Mouse (Mus musculus) cerebellum, adult 8-10 months (tissue): Measurements from ENCODE around the gene Erg.
A peak's percentile ranks its signal among the peaks of the same experiment; 100 is the strongest.

ENCODE experiments used
- DNase-seq: peaks from one replicate; pipeline ENCODE4 v3.0.0; 2022

Gene Erg

DNA sequence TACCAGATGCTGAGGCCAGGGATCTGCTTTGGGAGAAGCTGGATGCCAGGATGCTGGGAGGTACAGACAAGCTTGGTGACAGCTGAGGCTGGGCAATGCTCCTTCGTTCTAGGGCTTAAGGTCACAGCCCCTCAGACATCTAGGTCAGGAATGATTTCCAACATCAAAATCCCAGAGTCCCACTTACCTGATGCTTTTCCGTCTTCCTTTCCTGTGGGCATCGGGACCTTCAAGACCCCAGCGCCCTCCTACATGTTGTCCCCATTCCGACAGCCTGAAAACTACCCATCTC is at the start of gene Erg:
Erg (minus strand) TSS at position 283 of the 292 bp plus-strand sequence.
- no peak for DNase-seq

DNA sequence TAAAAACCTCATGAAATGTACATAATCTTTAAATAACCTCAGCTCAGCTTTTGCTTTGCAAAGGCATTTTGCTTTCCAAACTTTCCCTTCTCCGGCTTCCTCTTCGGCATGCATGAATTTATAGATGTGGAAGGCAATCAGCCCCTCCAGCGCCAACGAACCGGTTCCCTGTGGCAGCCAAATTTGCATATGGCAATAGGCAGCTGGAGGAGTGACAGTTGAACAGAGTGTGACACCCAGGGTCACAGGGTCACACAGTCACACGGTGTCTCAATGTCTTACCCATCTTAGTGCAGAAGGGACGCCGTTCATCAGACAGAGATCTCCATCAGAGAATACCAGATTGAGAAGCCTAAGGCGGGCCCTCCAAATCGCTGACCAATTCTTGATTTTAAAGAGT is 45.4 kb upstream of the Erg start:
- no peak for DNase-seq

DNA sequence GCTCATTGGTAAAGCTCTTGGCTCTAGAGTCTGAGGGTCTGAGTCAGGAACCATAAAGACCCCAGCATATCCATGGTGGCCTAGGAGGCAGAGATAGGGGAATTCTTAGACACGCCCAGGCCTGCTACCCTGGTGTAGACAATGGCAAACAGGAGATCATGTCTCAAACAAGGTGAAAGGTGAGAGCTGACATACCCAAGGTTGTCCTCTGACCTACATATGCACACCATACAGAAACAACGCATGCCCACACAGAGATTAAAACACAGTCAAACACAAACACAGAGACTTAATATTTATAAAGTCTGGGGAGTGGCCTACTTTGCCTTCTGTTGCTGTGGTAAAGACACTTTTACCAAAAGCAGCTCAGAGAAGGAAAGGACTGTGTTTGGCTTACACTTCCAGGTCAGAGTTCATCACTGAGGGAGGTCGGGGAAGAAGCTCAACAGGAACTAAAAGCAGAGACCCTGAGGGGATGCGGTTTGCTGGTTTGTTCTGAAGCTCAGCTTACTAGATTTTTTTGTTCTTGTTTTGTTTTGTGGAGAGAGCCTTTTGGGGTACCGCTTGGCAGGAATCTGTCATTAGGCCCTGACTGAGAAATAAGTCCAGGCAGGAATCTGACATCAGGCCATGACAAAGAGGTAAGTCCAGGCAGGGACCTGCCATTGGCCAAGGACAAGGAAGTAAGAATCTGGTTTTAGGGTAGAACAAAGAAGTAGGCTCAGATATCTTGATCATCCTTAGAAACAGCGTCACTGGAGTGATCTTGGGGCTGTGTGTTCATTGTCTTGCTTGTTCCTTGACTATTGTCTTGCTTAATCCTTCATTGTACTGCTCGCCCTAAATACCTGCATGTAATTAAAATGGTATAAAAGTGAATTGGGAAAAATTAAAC is 37.7 kb upstream of the Erg start:
- DNase-seq = no peak

DNA sequence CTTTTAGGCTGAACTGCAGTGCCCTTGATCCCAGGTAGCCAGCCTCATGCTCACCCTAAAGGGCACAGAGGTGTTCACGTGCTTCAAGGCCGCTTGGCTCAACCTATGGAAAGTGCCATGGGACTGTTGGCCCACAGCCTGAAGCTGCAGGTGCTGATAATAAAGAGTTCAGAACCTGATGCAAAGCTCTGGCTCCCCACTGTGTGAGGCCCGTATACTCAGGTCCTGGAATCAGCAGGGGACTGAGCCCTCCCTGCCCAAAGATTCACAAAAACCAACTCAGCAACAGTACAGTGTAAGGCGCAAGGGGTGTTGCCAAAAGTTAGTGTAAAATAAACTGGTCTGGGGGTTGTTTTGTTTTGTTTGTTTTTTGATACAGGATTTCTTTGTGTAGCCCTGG is 36.7 kb upstream of the Erg start:
- no peak for DNase-seq

DNA sequence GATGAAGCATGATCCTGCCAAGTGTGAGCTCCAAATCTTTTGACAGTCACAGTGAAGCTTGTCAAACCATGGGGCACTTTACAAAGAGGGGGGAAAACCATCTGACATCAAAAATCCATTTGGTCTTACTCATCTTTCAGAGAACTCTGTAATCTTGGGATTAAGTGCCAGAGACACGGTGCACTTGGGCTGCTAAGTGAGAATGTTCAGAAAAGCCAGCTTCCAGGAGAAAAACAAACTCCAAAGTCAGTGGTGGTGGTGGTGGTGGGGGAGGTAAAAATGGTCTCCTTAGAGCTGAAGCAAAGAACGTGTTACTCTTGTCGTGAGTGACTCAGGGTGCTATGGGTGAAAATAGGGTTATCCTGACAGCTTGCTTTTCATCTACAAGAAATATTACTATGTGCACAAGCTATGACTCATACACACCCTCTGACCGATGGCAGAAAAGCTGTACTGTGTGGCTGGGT is 33.5 kb upstream of the Erg start:
- DNase-seq = no peak

DNA sequence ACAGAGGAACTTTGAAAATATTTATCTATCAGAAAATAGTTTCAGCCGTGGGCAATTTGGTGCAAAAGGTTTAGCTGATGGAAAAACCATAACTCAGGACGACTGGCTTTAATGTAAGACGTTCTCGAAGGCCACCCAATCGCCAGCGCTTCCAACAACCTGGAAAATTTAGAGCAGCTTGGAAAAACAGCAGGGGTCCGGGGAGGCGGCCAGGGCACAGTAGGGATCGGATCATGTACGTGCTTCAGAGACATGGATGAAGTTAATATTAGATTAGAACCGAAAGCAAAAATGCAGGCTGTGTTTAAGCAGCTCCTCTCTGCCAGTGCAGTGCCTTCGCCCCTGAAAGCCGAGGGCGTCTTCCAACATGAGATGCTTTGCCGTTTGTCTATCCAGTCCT is 31.8 kb upstream of the Erg start:
- DNase-seq = peak; percentile 80

DNA sequence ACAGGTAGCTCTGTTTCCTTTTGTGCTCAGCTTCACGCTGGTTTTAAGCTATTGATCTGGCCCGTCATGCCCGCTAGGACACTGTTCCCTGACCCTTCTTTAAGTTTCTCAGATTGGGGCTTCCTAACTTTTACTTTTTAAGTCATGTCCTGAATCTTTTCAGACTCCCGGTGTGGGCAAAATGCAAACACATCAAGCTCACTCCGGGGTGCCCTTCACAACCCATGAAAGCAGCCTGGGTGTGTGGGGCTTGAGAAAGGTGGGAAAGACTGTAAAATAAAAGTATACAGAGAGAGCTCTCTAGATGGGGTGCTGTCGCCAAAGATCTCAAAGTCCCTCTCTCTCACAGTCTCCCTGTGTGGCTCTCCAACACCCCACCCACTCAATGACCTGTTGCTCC is 31.3 kb upstream of the Erg start:
- no peak for DNase-seq

DNA sequence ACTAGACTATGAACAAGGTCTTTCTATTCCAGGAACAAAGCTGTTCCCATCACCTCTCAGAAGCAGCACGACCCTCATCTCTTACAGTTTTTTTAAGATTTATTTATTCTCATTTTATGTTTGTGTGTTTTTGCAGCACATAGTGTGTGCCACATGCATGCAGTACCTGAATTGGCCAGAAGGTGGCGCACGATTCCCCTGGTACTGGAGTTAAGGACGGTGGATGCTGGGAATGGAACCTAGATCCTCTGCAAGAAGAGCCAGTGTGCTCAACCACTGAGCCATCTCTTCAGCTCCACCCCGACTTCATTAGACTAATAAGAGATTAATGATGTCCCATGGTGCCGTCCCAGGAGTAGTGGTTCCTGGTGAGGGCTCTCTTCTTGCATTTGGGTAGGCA is 29.2 kb upstream of the Erg start:
- peak; percentile 13 for DNase-seq

DNA sequence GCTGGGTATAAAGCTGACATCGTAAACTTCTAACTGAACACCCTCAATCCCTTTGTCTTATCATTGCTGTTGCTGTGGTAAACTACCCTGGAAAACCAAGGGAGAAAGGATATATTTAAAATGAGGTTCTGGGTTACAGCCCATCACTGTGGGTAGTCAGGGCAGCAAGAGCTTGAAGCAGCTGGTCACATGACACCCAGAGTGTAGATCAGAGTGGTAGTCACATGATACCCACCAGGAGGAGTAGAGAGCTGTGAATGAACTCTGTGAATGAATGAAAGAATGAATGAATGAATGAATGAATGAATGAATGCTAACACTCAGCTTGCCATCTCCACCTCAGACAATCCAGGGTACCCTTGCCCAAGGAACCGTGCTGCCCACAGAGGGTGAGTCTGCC is 28.1 kb upstream of the Erg start:
- no peak for DNase-seq

DNA sequence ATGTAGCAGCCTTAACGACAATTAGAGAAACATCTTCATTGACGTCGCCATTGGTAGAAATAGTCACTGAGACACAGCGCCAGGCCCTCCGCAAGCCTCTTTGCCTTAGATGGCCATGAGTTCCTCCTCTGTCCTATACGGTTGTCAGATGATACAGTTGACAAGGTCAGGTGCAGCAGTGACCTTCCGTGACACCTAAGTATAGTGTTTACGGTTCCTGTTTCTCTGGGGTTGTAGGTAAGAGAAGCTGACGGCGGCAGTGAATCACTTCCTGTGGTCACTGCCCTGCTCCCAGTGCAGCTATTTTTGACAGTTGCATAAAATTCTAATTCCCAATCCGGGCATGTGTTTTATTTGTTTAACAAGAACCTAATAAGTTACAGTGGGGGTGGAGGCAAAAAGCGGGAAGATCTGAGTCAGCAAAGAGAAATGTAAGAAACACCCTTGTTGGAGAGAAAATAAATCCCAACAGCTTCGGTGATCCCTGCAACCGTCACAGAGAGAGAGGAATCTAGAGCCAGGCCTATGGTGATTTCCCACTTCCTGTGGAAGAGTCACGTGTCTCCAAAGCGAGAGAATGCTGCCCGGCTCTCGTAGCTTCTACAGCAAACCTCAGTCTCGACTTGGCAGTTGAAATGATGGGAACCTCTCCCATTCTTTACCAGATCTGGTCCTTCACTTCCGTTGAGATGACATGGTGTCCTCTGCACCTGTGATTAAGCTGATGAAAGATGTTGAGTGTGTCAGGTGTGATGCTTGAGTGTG is 25.8 kb upstream of the Erg start:
- no peak for DNase-seq

DNA sequence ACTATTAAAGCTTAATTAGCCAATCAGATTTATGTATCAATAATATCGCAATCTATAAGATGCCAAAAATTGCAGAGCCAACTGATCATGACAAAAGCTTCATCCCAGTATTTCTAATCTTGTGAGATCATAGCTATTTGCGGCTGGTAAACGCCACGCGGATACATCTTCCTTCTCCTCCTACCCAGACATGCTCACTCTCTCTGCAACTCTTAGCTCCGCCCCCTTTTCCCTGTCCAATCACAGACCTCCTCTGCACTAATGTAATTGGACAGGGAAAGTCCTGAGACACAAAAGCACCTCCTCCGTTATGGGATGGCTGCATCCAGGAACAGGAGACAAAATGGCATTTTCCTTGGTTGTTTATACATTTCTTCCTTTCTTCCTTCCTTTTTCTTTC is 22.2 kb upstream of the Erg start:
- no peak for DNase-seq

DNA sequence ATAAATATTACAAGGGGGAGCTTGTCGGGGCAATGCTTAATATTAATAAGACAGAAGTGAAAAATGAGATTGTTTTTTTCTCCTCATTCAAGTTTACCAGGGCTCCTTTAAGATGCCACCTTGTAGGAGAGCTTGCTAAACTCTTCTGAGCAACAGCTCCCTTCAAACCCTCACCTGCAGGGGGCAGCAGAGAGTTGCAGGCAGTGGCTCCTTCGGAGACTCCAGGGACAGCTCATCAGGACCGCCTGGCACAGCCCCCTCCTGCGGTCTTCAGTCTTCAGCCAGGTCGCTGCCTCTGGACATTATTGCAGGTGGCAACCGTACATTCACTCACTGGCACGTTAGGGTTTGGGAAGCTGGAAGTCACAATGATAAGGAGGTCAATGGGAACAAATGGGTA is 18.9 kb upstream of the Erg start:
- peak; percentile 71 for DNase-seq

DNA sequence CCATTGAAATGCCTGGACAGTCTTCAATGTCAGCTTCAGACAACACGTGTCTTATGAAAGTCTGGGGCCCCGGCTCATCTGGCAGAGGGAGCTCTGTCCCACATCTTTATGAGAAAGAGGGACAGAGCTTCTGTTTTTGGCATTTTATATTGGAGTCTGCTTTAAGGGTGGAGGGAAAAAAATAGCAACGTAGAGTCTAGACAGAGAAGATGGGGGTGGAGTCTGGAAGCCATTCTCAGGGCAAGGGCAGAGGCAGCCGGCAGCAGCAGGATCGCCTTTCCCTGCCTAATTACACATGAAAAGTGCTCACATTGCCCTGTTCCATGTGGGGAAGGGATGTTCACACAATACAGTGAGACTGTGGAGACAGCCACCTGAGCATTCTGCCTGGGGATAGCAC is 16.1 kb upstream of the Erg start:
- no peak for DNase-seq

DNA sequence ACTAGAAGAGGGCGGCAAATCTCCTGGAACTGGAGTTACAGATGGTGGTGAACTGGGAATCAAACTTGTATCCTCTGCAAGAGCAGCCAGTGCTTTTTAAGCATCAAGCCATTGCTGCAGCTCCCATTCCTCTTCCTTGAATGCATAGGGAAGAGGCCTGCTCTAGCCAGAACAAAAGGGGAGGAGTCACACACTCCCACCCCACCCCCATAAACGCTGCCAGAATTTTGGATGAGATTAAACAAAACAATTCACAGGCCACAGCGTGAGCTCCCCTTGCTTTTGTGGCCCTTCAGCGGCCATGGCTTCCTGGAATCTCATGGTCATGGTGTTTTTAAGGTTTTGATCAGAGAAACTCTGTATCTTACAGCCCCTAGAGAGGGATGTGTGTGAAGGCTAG is 15.4 kb upstream of the Erg start:
- DNase-seq = no peak

DNA sequence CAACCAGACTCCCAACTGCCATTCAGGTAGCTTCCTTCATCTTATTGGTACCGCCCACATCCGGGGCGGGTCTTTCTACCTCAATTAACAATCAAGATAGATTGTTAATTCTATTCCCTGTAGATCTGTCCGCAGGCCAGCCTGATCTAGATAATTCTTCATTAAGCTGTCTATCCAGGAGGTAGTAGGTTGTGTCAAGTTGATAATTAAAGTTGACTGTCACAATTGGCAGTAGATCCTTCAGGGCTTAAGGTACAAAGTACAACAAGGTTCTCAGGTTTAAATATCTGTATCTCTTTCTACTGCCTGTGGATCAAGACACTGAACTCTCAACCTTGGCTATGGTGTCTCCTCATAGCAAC is 14.8 kb upstream of the Erg start:
- DNase-seq = no peak

DNA sequence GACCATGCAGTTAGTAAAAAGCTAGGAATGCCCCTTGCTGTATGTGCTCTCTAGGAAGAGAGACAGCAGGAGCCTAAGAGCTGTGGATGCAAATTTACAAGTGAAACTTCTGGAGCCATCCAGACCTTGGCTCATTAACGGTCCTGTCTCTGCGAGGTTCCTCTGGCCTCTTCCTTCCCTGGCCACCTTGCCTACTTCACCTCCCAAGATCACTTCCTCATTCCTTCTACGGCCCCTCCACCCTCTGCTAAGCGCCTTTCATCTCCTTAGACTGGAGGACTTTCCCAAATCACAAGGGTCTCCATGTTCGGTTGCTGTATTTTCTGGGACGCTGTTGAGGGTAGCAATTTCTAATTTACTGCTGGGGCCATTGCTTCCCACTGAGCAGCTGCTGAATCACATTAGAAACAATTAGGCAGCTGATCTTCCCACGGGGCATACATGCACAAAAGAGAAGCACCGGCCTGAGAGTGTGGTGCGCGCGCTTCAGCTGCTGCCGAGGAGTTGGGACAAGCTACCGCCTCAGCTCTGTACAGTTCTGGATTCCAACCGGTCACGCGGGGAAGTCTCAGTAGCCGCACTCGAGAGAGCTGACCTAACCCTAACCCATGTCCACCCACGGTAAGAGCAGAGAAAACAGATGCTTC is 14.3 kb upstream of the Erg start:
- no peak for DNase-seq

DNA sequence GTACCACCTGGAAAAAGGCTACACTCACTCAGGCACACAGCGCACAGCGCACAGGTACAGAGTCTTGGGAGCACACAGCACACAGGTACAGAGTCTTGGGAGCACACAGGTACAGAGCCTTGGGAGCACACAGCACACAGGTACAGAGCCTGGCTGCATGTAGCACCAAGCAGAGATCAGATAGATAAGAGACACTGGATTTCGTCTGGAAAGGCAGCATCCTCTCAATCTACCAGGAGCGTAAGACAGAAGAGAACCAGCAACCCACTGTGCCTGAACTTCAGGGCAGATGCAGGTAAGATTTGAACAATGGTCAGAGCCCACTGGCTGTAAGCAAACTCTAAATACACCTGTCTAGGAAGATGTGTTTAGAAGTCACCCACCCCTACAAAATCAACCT is 12.5 kb upstream of the Erg start:
- DNase-seq = no peak

DNA sequence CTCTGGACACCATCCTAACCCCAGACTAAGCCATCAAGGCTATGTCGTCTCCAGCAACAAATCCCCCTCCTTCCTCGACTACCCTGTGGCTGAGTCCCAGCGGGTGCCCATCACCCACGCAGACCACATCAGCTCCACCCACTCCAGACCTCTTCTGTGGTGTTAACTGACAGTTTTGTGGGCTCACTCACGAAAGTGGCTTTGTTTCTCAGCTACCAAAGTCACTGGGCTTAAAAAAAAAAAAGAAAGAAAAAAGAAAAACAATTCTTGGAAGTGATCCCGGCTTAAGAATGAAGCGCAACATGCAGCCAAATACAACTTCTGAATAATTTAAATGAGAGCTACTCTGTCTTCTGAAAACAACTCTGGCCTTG is 11.2 kb upstream of the Erg start:
- no peak for DNase-seq

DNA sequence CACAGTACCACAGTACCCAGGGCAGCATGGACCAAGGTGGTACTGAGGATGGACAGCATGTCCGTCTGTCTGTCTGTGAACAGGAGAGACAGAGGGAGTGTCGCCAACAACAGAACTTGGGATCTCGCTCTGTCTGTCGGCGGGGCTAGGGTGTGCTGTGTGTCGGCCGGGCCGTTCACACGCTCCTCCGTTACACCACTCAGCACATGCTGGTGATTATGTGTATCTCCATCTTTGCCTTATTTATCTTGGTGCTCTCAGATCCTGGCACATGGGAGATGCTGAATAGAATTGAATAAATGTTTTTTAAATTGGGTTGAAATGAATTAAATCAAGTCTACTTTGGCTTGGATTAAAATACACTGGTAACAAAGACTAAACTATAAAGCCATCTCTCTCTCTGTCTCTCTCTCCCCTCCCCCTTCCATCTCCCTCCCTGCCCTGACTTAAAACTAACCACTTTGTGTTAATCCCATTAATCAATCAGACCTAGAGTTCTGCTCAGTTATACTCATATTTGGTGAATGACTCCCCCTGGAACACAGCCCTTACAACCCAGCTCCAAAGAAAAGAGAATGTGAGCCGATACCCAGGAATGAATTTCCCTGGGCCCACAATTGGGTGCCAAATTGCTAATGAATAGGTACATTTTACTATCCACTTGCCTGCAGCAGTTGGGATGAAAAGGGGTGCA is 10.6 kb upstream of the Erg start:
- no peak for DNase-seq

DNA sequence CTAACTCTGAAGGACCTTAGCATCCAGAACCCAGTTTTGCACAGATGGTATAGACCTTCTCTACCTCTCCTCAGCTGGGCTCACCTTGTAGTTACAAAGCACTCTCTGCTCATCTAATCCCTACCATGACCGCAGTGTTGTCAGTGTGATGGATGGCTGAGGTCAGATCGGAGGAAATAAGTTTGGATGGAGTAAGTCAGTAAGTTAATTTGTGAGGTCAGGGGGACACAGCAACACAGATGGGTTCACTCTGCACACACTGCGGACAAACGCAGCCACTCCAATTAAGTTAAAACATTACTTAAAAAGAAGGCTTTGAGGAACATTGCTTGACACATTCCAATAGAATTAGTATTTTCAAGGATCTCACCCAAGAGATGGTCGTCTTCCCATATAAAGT is 2.5 kb upstream of the Erg start:
- no peak for DNase-seq

DNA sequence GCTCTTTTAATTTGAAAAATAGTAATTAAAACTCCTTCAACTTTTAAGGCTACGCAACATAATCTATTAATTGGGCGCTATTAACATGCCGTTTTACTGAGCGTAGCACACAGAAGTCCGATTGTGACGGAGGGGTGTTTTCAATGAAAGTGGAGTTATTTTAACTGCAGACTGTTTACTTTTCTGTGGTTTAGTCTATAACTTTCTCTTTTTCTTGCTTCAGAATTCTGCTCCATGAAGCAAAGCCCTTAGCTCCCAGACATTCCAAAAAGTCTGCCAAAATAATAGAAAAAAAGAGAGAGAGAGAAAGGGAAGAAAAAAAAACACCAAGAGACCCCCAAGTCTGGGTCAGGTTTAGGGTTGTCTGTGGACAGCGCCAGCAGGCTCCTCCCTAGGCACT is 333 bp upstream of the Erg start:
- no peak for DNase-seq

DNA sequence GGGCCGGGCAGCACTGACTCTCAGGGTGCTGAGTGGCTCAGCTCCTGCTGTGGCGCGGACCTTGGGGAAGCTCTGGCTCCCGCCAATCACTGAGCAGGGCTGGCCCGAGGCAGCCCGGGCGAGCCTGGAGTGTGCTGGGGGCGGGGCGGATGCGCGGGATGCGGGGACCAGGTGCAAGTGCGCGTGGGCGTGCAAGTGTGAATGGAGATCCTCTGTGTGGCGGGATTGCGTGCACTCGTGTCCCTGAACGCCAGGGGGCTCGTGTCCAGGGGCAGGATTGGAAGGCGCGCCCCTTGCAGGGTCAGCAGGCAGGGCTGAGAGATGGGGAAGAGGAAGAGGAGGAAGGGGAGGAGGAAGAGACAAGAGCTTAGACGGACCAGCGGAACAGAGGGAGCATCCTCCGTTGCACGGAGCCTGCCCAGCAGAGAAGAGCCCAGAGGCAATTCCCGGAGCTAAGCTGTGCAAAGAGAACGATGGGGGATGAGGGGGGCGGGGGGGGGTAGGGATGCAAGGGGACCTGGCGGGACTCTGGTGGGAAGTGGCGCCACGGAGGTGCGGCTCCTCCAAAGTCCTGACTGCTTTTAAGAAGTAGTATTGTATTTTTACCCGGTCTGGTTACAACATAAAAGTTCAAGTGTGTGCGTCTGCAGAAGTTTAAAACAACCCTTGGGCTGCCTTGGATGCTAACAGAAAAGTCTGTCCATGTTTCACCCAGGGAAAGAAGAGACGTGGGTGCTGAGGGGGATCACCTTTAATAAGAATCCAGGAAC is 667 bp downstream of the Erg start:
- DNase-seq = no peak
